Mouse (Mus musculus): ENCODE data around the gene Stra8.

Gene Stra8

GRCm38 (mm10) chr6:34942446-34942845 lies 22.5 kb downstream of the Stra8 start:
- peak; percentile 74 to 83 for DNase-seq (ENCODE audit: low spot score in 2 of 2)

GRCm38 (mm10) chr6:34943499-34943898 lies 23.5 kb downstream of the Stra8 start:
- no peak for DNase-seq (ENCODE audit: low spot score in 2 of 2)

DNA sequence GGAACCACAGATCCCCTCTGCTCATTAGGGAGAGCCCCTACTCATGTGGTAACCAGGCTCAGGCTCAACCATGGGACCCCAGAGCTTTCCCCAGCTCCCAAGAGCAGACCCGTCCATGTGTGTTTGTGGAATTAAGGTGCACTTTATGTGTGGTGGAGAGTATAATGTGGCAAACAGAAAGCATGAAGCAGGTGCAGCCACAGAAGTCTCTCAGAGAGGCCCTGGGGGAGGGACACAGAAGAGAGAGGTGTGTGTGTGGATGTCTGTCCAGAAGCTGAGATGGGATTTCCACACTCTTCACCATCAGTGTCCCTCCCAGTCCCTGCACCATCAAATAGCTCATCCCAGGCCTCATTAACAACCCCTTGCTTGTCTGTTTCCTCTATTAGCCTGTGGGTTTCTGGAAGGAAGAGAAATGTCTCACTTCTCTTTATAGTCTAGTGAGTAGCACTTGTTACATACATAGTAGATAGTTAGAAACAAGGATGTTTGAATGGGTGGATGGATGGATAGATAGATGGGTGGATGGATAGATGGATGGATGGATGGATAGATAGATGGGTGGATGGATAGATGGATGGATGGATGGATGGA lies 26.6 kb downstream of the Stra8 start:
- DNase-seq (ENCODE audit: low spot score in 2 of 2) = peak in 1 of 2 experiments; percentile 35

- DNase-seq (ENCODE audit: low spot score in 2 of 2) = peak in 1 of 2 experiments; percentile 16
Observed at GRCm38 (mm10) chr6:34948461-34948860, 28.5 kb downstream of the Stra8 start.

GRCm38 (mm10) chr6:34951518-34951917 lies 31.6 kb downstream of the Stra8 start:
- no peak for DNase-seq (ENCODE audit: low spot score in 2 of 2)

GRCm38 (mm10) chr6:34951956-34952667 lies 32.1 kb downstream of the Stra8 start:
- peak in 1 of 2 experiments; percentile 58 for DNase-seq (ENCODE audit: low spot score in 2 of 2)

DNA sequence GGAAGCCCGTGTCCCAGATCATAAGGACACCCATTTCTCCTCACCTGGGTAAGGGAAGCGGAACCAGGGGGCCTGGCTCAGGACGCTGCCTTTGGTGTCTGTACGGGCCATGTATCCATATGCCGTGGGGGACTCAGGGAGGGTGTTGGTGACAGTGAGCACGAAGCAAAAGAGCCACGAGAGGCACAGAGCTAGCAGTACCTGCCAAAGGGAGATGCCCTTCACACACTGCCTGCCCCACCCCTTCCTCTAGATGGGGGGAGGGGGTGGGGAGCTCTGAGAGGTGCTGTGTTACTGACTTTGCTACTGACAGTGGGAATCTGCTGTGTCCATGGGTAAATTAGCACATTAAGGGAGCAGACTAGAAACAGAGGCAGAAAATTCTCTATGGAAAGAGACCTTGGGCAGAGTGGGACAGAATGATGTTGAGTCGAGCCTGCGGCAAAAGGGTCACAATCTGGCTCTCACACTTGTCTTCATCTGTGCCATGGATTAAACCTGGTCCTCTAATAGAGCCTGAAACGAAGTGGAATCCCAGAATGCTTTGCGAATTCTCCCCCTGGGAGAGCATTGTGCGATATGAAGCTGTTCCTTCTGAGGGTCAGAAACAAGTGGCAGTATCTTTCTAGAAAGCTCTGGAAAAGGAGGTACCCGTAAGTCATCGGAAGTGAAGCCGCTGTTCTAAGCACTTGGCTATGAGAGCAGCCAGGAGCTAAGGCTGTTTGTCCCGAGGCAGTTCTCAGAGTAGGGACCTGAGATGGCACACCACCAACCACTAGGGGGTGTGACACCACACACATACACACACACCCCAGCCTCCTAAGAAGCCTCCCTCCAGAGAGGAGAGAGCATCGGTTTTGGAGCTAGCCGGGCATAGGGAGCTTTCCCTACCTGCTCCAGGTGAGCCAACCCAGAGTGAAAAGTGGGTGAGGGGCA lies 35.2 kb downstream of the Stra8 start:
- peak in 1 of 2 experiments; percentile 67 for DNase-seq (ENCODE audit: low spot score in 2 of 2)

DNA sequence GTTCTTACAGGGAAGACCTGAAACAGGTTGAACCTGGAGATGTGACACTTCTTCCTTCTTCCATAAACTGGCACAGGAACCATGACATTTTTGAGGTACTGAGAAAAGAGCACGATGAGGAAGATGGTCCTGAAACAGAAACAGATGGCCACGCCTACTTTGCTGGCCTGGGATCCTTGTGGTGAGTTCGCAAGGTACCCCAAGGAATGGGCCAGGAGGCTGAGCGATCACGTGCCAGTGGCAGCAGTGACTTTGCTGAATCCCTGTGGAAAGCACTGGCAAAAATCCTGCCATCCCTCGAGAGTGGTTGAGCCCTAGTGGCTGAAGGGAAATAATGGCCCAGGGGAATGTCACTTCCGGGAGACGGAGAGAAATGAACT lies 35.9 kb downstream of the Stra8 start:
- DNase-seq (ENCODE audit: low spot score in 2 of 2) = no peak

- no peak for DNase-seq (ENCODE audit: low spot score in 2 of 2)
Observed at GRCm38 (mm10) chr6:34959131-34959530, 39.2 kb downstream of the Stra8 start.

- DNase-seq (ENCODE audit: low spot score in 2 of 2) = no peak
Observed at GRCm38 (mm10) chr6:34964550-34964949, 44.6 kb downstream of the Stra8 start.

DNA sequence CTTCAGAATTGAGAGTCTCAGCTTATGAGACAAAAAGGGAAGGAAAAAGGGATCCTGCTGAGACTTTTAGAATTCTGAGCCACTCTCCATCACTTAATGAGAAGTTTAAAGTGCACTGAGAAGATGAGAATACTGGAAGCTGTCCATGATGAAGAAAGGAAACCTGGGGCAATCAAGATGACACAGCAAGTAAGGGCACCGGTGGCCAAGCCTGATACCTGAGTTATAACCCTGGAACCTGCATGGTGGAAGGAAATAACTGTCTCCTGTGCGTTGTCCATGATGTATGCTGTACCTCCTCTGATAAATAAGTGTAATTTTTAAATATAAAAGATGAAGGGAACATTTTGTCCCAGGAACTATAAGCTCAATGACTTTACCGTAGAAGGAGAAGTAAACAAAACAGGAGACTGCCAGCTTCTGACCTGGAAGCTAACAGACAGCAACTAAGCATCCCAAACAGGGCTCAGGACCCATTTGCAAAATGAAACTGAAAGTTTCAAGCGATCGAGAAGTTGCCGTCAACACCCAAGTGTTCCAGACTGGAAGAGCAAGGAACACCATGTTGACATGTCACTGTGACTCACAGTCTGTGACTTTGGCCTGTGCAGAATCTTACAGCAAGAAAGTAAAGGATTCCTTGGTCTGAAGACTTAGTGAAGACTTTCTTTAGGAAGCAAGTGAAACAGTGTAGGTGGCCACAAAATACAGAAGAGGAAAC lies 46.0 kb downstream of the Stra8 start:
- DNase-seq (ENCODE audit: low spot score in 2 of 2) = no peak

- DNase-seq (ENCODE audit: low spot score in 2 of 2) = no peak
Observed at GRCm38 (mm10) chr6:34971181-34971580, 51.2 kb downstream of the Stra8 start.

DNA sequence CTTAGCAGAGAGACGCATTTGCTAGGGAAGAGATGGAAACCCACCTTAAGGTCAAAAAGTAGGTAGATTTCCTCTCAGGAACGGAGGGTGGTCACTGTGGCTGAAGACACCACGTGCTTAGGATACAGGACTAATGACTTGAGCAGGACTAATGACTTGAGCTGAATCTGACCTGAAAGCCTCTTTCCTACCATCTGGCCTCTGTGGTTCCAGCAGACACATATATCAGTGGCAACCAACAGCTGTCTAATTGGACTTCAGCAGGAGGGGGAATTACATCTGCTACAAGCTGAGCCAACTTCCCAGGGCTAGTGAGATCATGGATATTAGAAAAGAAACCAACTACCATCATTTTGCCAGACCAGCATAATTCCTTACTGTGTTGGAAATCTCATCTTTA lies 59.3 kb downstream of the Stra8 start:
- DNase-seq (ENCODE audit: low spot score in 2 of 2) = no peak

DNA sequence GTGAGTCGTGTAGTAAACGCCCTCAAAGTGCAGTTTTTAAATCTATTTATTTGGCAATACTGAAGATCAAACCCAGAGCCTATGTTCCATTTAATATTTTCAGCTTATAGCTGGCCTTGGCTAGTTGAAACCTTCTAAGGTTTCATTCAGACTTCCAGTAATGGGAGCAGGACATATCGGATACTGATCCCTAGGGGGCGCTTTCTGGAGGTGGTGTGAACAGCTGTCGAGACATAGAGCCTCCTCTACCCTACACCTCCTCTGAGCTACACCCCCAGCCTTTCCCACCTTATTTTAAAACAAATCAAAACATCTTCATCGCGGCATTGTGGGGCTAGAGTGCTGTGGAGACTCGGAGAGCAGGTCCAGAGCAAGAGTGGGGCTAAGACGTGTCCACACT lies 60.7 kb downstream of the Stra8 start:
- DNase-seq (ENCODE audit: low spot score in 2 of 2) = no peak

GRCm38 (mm10) chr6:34987085-34987645 lies 67.2 kb downstream of the Stra8 start:
- no peak for DNase-seq (ENCODE audit: low spot score in 2 of 2)

DNA sequence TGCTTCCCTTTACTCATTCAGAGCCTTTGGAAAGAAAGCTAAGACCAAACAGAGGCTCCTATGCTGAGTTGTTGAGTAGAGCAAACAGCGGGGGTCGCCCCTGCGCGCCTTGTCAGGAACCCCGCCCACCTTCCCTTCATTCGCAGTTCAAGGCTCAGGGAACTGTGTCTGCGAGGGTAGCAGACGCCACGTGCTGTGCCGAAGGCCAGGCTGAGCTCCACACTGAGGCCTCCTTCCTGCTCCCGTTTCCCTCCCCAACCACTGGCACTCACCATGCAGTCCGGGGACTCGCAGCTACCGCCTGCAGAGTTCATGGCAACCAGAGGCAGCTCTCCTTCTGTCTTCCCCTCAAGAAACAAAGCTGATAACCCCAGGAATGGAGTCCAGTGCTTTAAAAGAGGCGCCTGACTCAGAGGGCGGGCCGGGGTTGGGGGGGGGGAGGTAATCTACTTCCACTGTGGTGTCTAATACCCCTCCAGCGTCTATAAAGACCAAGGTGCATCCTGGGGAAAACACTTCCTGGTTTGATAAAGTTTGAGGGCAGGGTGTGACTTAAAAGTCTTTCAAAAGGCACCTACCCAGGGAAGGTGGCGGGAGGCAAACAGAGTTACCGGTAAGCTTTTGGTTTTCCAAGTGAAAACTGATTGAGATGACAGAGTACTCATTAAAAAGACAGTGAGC lies 68.3 kb downstream of the Stra8 start, which contains the start of gene Slc23a4:
Gene Slc23a4 (minus strand): TSS at position 324 of the 681 bp plus-strand sequence.
- DNase-seq (ENCODE audit: low spot score in 2 of 2) = peak; percentile 48 to 56

Data from thymus, postnatal 10 days (tissue).